Mouse (Mus musculus) bone marrow, adult 2 months (tissue): ENCODE measurements around the gene Znrf2.

Source experiments
- CTCF ChIP-seq: fragments of 200-500 bp; IDR thresholded peaks from 2 replicates; pipeline ENCODE4 v1.5.1; 2011; ENCODE audit warnings: low read length, control low read depth; ENCODE audit not compliant: control insufficient read depth, insufficient read depth
- POLR2A ChIP-seq: fragments of 200-500 bp; IDR thresholded peaks from 2 replicates; pipeline ENCODE4 v1.6.1; 2011; ENCODE audit warnings: low read depth, mild to moderate bottlenecking, control low read depth, low read length, borderline replicate concordance; ENCODE audit not compliant: control insufficient read depth

- TF ChIP-seq CTCF = no peak
- no peak for TF ChIP-seq POLR2A
Measured at GRCm38 (mm10) chr6:54822348-54822747, 5.6 kb downstream of the Znrf2 start.
